Mouse (Mus musculus) bone marrow macrophage, adult 2 months (primary cell): ENCODE measurements around the gene Meiob.

Experiments used
- CTCF ChIP-seq: IDR thresholded peaks from 2 replicates; pipeline ENCODE4 v1.5.1; 2012; ENCODE audit warnings: low read depth, mild to moderate bottlenecking, low read length, moderate library complexity
- POLR2A ChIP-seq: IDR thresholded peaks from 2 replicates; pipeline ENCODE4 v1.6.1; 2012; ENCODE audit warnings: mild to moderate bottlenecking, low read depth, low read length, borderline replicate concordance

DNA sequence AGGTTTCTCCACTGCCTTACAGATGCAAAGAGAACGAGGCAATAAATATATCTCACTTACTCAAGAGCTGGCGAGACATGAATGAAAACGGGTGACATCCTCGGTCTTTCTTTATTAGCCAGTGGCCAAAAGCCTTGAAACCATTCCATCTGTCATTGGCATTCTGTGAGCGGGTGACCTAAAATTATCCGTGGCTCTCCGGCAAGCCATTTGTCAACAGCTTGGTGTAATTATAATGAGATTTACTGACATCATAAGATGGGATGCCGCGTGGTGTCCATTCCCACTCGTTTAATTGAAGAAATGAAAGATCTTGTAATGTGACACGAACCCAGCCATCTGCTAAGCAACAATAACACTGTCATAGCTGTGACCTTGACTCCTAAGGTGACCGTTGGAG lies 9.3 kb upstream of the Meiob start:
- no peak for TF ChIP-seq POLR2A
- no peak for TF ChIP-seq CTCF
